Mouse (Mus musculus) MEL (cell line): ENCODE data around the gene Dpm1. TPM values are rescaled to one million over a fixed set of nuclear protein-coding genes. Genes with fewer than 3 reads are reported as not detected.

Experiments used
- DNase-seq: peaks from one replicate; pipeline ENCODE4 v3.0.0; 2011; ENCODE audit warnings: low read depth, low spot score
- H3K27ac ChIP-seq: 2 replicates; pipeline ENCODE4 v1.5.1; 2012; ENCODE audit warnings: low read depth, mild to moderate bottlenecking, control low read depth, low read length, moderate library complexity; ENCODE audit not compliant: control insufficient read depth
- H3K27me3 ChIP-seq, 2 experiments: fragments of 150-350 bp in 1 of 2; sonication (generic) in 1 of 2; 2 replicates each; pipeline ENCODE4 v1.6.1; 2012; ENCODE audit warnings: low read length in 2 of 2, mild to moderate bottlenecking in 2 of 2, improper control_type of control experiment in 1 of 2, moderate library complexity in 1 of 2; ENCODE audit not compliant: insufficient read depth in 2 of 2, control insufficient read depth in 1 of 2
- H3K36me3 ChIP-seq, 2 experiments: 2 replicates each; pipeline ENCODE4 v1.6.1; 2012 to 2014; ENCODE audit warnings: low read length in 2 of 2, improper control_type of control experiment in 1 of 2, inconsistent platforms in 1 of 2, mild to moderate bottlenecking in 1 of 2; ENCODE audit not compliant: insufficient read depth in 2 of 2, control insufficient read depth in 1 of 2
- H3K4me1 ChIP-seq, 2 experiments: fragments of 150-350 bp in 1 of 2; sonication (generic) in 1 of 2; 2 replicates each; pipeline ENCODE4 v1.6.1; 2012; ENCODE audit warnings: low read length in 2 of 2, improper control_type of control experiment in 1 of 2, mild to moderate bottlenecking in 1 of 2; ENCODE audit not compliant: insufficient read depth in 2 of 2, control insufficient read depth in 1 of 2
- H3K4me3 ChIP-seq, 2 experiments: fragments of 150-350 bp in 1 of 2; sonication (generic) in 1 of 2; 2 replicates each; pipeline ENCODE4 v1.5.1; 2012; ENCODE audit warnings: low read depth in 2 of 2, low read length in 2 of 2, mild to moderate bottlenecking in 2 of 2, moderate library complexity in 2 of 2, control low read depth in 1 of 2, improper control_type of control experiment in 1 of 2; ENCODE audit not compliant: control insufficient read depth in 1 of 2, insufficient read depth in 1 of 2
- H3K79me2 ChIP-seq: 2 replicates; pipeline ENCODE4 v1.6.1; 2012; ENCODE audit warnings: mild to moderate bottlenecking, low read length, moderate library complexity; ENCODE audit not compliant: control insufficient read depth, poor library complexity, insufficient read depth
- H3K9ac ChIP-seq: 2 replicates; pipeline ENCODE4 v1.6.1; 2012; ENCODE audit warnings: low read depth, mild to moderate bottlenecking, control low read depth, low read length, moderate library complexity; ENCODE audit not compliant: control insufficient read depth, poor library complexity, severe bottlenecking
- H3K9me3 ChIP-seq: fragments of 150-350 bp; sonication (generic); replicated peaks from 2 replicates; pipeline ENCODE4 v1.6.1; 2012; ENCODE audit warnings: mild to moderate bottlenecking, low read length, improper control_type of control experiment, moderate library complexity; ENCODE audit not compliant: insufficient read depth
- CTCF ChIP-seq, 3 experiments: IDR thresholded peaks in 2 of 3; conservative IDR thresholded peaks in 1 of 3; 2 replicates each; pipeline ENCODE4 v1.5.1; 2011 to 2012; ENCODE audit warnings: low read length in 3 of 3, low read depth in 2 of 3, mild to moderate bottlenecking in 2 of 3, improper control_type of control experiment in 1 of 3, inconsistent platforms in 1 of 3, mixed read lengths in 1 of 3, moderate library complexity in 1 of 3; ENCODE audit not compliant: control insufficient read depth in 1 of 3, insufficient read depth in 1 of 3, poor library complexity in 1 of 3, severe bottlenecking in 1 of 3
- E2F4 ChIP-seq: IDR thresholded peaks from 2 replicates; pipeline ENCODE4 v1.6.1; 2011; ENCODE audit warnings: low read depth, low read length, improper control_type of control experiment, borderline replicate concordance
- ETS1 ChIP-seq: IDR thresholded peaks from 2 replicates; pipeline ENCODE4 v1.6.1; 2012; ENCODE audit warnings: low read depth, mild to moderate bottlenecking, inconsistent platforms, low read length, improper control_type of control experiment, moderate library complexity
- GABPA ChIP-seq: IDR thresholded peaks from 2 replicates; pipeline ENCODE4 v1.6.1; 2012; ENCODE audit warnings: low read depth, mild to moderate bottlenecking, inconsistent platforms, low read length, improper control_type of control experiment, moderate library complexity
- GATA1 ChIP-seq: IDR thresholded peaks from 2 replicates; pipeline ENCODE4 v1.6.1; 2011; ENCODE audit warnings: low read depth, low read length, improper control_type of control experiment
- MAX ChIP-seq: IDR thresholded peaks from 2 replicates; pipeline ENCODE4 v1.6.1; 2011; ENCODE audit warnings: low read length, improper control_type of control experiment
- MAZ ChIP-seq: IDR thresholded peaks from 2 replicates; pipeline ENCODE4 v1.6.1; 2012; ENCODE audit warnings: low read depth, mild to moderate bottlenecking, inconsistent platforms, low read length, improper control_type of control experiment
- MEF2A ChIP-seq: IDR thresholded peaks from 2 replicates; pipeline ENCODE4 v1.6.1; 2014; ENCODE audit warnings: low read depth, mild to moderate bottlenecking, inconsistent platforms, low read length, improper control_type of control experiment; ENCODE audit not compliant: poor library complexity, insufficient replicate concordance, severe bottlenecking; ENCODE audit errors: extremely low read depth
- MYC ChIP-seq: IDR thresholded peaks from 2 replicates; pipeline ENCODE4 v1.6.1; 2011; ENCODE audit warnings: low read depth, mild to moderate bottlenecking, low read length, improper control_type of control experiment, moderate library complexity
- NRF1 ChIP-seq: IDR thresholded peaks from 2 replicates; pipeline ENCODE4 v1.6.1; 2014; ENCODE audit warnings: low read depth, mild to moderate bottlenecking, inconsistent platforms, low read length, improper control_type of control experiment, moderate library complexity; ENCODE audit not compliant: poor library complexity, insufficient read depth, severe bottlenecking
- POLR2AphosphoS5 ChIP-seq: IDR thresholded peaks from 2 replicates; pipeline ENCODE4 v1.6.1; 2012; ENCODE audit warnings: low read depth, borderline replicate concordance, mild to moderate bottlenecking, inconsistent platforms, low read length, moderate library complexity, mixed read lengths
- RAD21 ChIP-seq: IDR thresholded peaks from 2 replicates; pipeline ENCODE4 v1.6.1; 2011; ENCODE audit warnings: mild to moderate bottlenecking, low read depth, low read length, improper control_type of control experiment
- RCOR1 ChIP-seq: IDR thresholded peaks from 2 replicates; pipeline ENCODE4 v1.6.1; 2012; ENCODE audit warnings: low read depth, mild to moderate bottlenecking, inconsistent platforms, low read length, improper control_type of control experiment
- SMC3 ChIP-seq: IDR thresholded peaks from 2 replicates; pipeline ENCODE4 v1.6.1; 2011; ENCODE audit warnings: low read depth, low read length, improper control_type of control experiment
- USF1 ChIP-seq: IDR thresholded peaks from 2 replicates; pipeline ENCODE4 v1.6.1; 2014; ENCODE audit warnings: low read depth, mild to moderate bottlenecking, inconsistent platforms, low read length, improper control_type of control experiment, moderate library complexity
- USF2 ChIP-seq, 2 experiments: IDR thresholded peaks; 2 replicates each; pipeline ENCODE4 v1.6.1; 2011 to 2012; ENCODE audit warnings: improper control_type of control experiment in 2 of 2, low read length in 2 of 2, borderline replicate concordance in 1 of 2, inconsistent platforms in 1 of 2, low read depth in 1 of 2, mild to moderate bottlenecking in 1 of 2; ENCODE audit not compliant: insufficient read depth in 1 of 2
- ZMIZ1 ChIP-seq: IDR thresholded peaks from 2 replicates; pipeline ENCODE4 v1.6.1; 2012; ENCODE audit warnings: low read depth, mild to moderate bottlenecking, inconsistent platforms, low read length, improper control_type of control experiment, moderate library complexity
- ZNF384 ChIP-seq: IDR thresholded peaks from 2 replicates; pipeline ENCODE4 v1.6.1; 2012; ENCODE audit warnings: low read depth, mild to moderate bottlenecking, inconsistent platforms, low read length, improper control_type of control experiment
- polyA plus RNA-seq, 2 experiments: library from polyadenylated mRNA; stranded (reverse) in 1 of 2; unstranded in 1 of 2; fragments of >175 nt in 1 of 2; fragments of >200 nt in 1 of 2; gene quantifications; 2 replicates each; pipeline versions ENCODE4 v1.2.1 to v1.2.4; 2012; ENCODE audit warnings: low replicate concordance in 2 of 2, low read depth in 1 of 2; ENCODE audit not compliant: insufficient read length in 2 of 2, insufficient read depth in 1 of 2, missing spikeins in 1 of 2
- total RNA-seq: library from RNA; depleted of rRNA; stranded (reverse); fragments of 300-350 nt; gene quantifications from 2 replicates; pipeline ENCODE4 v1.2.3, GENCODE M21; 2012

The Dpm1 gene
- total and polyA plus RNA-seq, 3 experiments: 49.0 to 564 (median 63.5) TPM

GRCm38 (mm10) chr2:168229116-168230025 lies 1.0 kb downstream of the Dpm1 start:
- peaks cover 38% of the 10 kb centered on the region for H3K79me2 ChIP-seq
- peaks cover 12 to 17% of the 10 kb centered on the region in 2 experiments for H3K36me3 ChIP-seq
- peaks cover 3 to 10% of the 10 kb centered on the region in 2 experiments for H3K4me1 ChIP-seq
- H3K27ac ChIP-seq: peak overlapping the region; percentile 84
- TF ChIP-seq ZNF384 (peak; percentile 36; the same call in 1 of the 2 replicates), MAX (no peak; the same call in 1 of the 2 replicates), MAZ (0 out of 2 replicates have a peak, but pooled peaks have one; percentile 28), NRF1 (no peak), USF2 (IDR thresholded peaks at IDR 0.05; ENCODE audit: borderline replicate concordance in 1 of 2, insufficient read depth in 1 of 2, low read depth in 1 of 2, low read length in 2 of 2) (no peak), MYC (no peak), E2F4 (no peak)
- H3K9ac ChIP-seq: peak overlapping the region; percentile 96
- H3K4me3 ChIP-seq: peak overlapping the region; percentile 93 to 95
- no peaks in the 10 kb centered on the region for H3K27me3 ChIP-seq
- no peaks in the 10 kb centered on the region for H3K9me3 ChIP-seq
- peak; percentile 64 for DNase-seq

- peaks cover 10% of the 10 kb centered on the region for H3K79me2 ChIP-seq
Observed at GRCm38 (mm10) chr2:168223326-168223725, 7.1 kb downstream of the Dpm1 start.

More at GRCm38 (mm10) chr2:168223326-168223725, 7.1 kb downstream of the Dpm1 start:
- Histone ChIP-seq H3K27ac (no peak overlapping the region), H3K9ac (no peak overlapping the region)
- DNase-seq: no peak
- TF ChIP-seq USF2 (IDR thresholded peaks at IDR 0.05; ENCODE audit: borderline replicate concordance in 1 of 2, insufficient read depth in 1 of 2, low read depth in 1 of 2, low read length in 2 of 2) (no peak), POLR2AphosphoS5 (no peak), GABPA (no peak), MAX (no peak), E2F4 (no peak), RCOR1 (no peak), ZMIZ1 (no peak), USF1 (no peak), CTCF (IDR thresholded peaks at IDR 0.05 in 2 of 3, conservative IDR thresholded peaks at IDR 0.05 in 1 of 3; ENCODE audit: control insufficient read depth in 1 of 3, insufficient read depth in 1 of 3, low read depth in 2 of 3, low read length in 3 of 3, poor library complexity in 1 of 3, severe bottlenecking in 1 of 3) (no peak), GATA1 (no peak), MYC (no peak), ETS1 (no peak), MAZ (no peak), SMC3 (no peak), MEF2A (no peak), ZNF384 (no peak), RAD21 (no peak)
- TF ChIP-seq, all 39 proteins: peak for 0
- no peaks in the 10 kb centered on the region for H3K27me3 ChIP-seq
- H3K36me3 ChIP-seq: peaks cover 14 to 28% of the 10 kb centered on the region in 2 experiments
- no peaks in the 10 kb centered on the region for H3K9me3 ChIP-seq
- H3K4me1 ChIP-seq: peaks cover 0 to 8% of the 10 kb centered on the region in 2 experiments; a peak in 3 of 4 replicates
- H3K4me3 ChIP-seq: no peak overlapping the region
